Mouse (Mus musculus) common myeloid progenitor, adult 5-6 weeks (primary cell): ENCODE results near the gene Ppp1r15b. TPM values are rescaled to one million over a fixed set of nuclear protein-coding genes. Genes with fewer than 3 reads are reported as not detected.
A peak's percentile ranks its signal among the peaks of the same experiment; 100 is the strongest.

Experiments
- ATAC-seq: replicated peaks from 2 replicates; pipeline ENCODE4 v1.8.0; 2016; ENCODE audit warnings: low read depth, mild to moderate bottlenecking, moderate TSS enrichment, inconsistent platforms; ENCODE audit not compliant: poor library complexity, severe bottlenecking
- total RNA-seq: library from RNA; stranded (forward); fragments of 200-1000, 187-1606 nt; gene quantifications from 2 replicates; pipeline ENCODE4 v1.2.3, GENCODE M21; 2017

Ppp1r15b gene
- total RNA-seq, 1 experiment from 2014 or later: 105 TPM

DNA sequence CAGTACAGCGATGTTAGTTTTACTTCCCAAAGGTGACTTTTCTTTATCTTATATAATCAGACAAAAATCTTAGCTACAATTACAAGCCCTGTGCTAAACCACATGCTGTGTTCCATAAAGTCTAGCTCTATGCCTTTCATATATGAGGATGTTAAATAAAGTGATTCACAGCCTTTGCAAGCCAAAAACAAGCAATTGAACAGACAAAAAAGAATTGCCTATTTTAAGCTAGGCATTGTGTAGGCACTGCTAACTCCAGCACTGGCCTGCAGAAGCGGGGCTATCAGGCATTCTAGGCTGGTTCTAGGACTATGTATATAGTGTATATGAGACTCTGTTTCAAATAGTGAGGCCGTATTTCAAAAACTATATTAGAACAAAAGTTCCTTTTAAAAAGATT lies 21.3 kb downstream of the Ppp1r15b start:
- ATAC-seq: no peak

DNA sequence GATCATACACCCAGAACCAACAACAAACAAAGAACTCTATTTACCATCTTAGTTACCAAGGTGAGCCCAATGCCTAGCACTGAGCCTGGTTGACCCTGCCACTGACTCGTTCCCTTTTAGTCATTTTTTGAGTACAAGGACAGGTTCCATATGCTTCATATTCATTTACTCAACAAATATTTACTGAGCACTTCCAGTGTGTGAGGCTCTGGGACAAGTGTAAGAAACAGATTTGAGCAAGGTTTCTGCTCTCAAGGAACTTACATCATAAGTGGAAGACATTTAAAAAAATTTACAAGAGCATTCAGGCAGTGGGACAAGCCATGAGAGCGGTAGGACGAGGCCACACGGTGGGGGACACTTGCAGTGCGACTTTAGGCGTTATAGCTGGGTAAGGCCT lies 24.3 kb downstream of the Ppp1r15b start:
- no peak for ATAC-seq

DNA sequence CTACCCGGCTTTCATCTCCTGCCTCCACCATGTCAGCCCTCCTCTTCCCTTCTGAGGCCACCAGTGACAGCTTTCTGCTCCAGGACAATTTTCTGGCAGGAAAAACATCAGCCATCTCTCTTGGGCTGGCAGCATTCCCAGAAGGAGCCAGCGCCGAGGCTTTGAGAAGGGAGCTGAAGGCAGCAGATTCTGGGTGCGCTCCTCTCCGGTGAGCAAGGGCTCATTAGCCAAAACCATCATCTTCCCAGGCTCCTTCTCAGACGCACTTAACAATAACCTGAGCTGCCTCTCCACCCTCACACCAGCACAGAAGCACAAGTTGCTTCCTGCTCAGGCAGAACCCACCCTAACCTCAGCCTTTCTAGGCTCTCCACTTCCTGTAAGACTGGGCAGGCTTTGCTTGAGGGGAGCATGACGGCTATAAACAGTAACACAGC lies 28.2 kb downstream of the Ppp1r15b start:
- ATAC-seq: peak; percentile 88

DNA sequence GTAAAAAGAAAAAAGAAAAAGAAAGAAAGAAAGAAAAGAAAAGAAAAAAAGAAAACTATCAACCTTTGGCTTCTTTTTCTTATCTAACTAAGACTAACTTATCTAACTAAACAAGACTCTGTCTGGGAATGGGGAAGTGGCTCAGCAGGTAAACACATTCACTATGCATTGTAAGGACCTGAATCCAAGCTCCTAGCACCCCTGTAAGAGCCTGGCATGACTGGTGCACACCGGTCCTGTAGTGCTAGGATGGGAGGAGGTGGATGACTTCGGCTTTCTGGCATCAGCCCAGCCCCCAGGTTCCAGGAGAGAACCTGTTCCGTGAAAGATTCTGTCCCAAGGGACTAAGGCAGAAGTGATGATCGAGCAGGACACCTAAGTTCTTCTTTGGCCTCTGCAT lies 30.6 kb downstream of the Ppp1r15b start:
- no peak for ATAC-seq

DNA sequence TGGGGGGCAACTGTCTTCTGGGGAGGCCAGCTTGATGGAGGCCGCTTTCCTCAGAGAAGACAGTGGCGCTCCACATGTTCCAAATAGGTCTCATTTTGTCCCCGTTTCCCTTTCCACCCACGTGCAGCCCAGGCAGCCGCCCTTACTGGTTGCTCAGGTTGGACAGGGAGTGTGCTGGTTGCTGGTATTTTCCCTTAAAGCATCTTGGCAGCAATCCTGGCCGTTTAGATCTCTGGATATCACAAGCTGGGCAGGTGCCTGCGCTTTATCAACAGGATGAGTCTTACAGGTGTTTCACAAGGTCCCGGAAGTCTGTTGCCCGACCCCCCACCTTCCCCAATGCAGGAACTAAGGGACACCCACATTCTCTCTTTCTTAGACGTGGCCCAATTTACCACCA lies 31.1 kb downstream of the Ppp1r15b start:
- no peak for ATAC-seq

DNA sequence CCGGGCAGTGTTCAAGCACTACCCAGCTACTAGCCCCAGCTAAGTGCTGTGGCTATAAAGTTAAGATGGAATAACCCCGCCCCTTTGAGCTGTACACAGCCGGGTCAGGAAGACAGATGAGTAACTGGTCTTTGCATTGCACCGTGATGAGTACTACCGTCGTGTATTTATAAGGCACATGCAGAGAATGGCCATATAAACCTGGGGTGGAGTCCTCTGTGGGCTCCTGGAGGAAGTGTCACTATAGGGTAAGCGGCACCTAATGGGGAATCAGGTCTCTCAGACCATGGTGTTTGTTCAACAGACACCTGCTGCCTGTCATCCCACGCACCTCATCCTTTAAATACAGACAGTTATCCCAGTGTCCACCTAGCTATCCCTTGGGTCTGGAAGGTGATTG lies 32.0 kb downstream of the Ppp1r15b start:
- no peak for ATAC-seq

DNA sequence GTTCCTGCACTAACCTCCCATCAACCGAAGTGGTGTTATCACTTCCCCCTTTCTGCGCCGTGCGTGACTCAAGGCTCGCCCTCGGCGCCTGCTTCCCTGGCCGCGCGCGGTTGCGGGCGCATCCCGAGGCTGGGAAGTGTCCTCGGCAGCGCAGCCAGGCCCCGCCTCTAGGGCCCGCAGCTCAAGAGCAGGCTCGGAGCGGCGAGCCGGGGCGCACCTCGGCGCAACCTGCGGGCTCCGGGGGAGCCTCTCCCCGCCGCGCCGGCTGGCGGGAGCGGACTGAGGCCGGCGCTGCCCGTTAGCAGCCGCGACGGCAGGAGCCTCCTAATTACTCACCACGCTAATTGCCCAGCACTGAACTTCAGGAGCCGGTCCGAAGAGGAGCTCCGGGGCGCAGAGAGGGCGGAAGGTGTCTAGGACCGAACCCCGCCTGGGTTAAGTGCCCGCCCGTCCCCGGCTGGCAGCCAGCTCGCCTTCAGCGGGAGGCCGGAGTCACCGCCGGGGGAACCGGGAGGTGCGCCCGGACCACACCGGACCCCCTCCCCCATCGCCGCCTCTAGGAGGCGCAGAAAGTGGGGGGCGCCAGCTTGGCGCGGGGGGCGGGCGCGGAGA lies 33.0 kb downstream of the Ppp1r15b start, which contains the start of gene Plekha6:
Gene Plekha6, plus strand, starts transcription at position 391 of the 612 bp plus-strand sequence.
- peak; percentile 46 for ATAC-seq

DNA sequence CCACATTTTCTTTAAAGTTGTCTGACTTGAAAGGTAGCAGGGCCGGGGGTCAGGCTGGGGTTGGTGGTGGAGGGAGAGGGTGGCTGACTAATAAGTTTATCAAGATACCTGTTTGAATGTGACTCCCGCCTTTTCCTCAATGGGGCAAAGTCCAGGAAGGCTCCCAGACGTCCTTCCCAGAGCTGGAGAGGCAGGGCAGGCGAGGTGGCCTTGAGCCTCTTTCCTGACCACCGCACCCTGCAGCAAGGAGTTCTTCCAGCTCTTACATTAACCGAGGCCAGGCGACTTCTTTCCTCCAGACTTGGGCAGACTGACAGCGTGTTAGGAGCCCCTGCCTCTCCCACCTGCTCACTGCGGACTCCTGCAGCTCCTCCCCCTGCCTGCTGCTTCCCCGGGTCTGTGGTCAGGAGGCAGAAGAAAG lies 33.7 kb downstream of the Ppp1r15b start:
- peak; percentile 45 for ATAC-seq

DNA sequence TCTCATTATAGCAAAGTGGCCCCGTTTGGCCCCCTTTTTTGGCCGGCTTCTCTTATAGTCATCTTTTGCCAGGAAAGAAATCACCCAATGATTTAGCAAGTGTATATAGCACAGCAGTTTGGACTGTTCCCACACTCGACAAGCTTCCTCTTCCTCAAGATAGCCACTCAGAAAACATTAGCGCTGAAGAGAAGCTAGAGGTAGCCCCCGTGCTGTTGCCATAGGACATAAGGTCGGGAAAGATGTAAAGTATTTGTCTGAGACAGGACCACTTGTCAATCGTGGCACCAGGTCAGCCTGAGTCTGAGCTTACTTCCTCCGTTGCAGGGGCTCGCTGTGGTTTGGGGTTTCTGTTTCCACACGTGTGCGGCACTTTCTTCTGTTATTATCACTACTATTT lies 34.2 kb downstream of the Ppp1r15b start:
- ATAC-seq: peak; percentile 27

DNA sequence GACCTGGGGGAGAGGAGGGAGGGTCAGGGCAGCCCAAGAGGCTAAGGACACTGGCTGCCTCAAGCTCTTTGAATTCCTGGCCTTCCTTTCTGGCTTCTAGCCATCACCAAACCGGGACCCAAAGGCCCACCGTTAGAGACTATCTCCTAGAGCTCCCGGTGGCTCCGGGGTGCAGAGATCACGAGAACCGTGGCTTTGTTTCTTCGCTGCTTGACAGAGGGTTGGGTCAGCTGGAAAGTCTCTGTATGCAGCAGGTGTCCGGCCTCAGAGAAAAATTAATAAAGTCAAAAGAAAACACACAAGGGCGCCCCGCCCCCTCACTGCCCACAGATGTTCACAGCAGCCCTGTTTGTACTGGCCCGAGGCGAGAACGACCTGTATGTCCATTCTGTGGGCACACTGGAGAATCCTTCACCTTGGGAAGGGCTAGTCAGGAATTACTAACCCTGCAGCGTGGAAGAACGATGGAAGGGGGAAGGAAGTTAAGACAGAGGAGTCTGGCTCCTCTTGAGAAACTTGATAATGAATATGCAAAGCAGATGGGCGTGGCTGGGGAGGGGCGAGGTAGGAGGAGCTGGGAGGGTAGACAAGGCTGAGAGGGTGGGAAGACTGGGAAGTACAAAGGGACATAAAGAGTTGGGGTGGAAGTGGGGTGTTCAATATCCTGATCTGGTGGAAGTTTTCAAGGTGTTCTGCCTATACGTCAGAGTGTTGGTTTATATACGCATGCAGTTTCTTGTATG lies 37.5 kb downstream of the Ppp1r15b start:
- no peak for ATAC-seq

DNA sequence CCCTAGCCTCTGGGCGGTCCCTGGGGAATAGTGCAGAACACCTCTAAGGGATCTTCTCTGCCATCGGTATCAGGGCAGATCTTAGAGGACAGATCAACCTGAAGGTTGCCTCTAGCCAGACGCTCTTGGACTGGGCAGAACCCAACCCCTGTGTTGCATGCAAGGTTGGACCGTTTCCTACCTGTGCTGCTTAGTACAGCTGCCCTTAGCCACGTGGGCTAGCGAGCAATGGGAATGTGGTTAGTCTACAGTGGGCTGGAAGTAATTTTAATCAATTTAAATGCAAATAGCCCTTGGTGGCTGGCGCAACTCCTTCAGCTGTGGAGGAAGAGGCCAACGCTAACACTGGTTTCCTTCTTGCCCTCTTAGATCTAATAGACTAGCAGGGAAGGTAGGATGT lies 39.3 kb downstream of the Ppp1r15b start:
- no peak for ATAC-seq

DNA sequence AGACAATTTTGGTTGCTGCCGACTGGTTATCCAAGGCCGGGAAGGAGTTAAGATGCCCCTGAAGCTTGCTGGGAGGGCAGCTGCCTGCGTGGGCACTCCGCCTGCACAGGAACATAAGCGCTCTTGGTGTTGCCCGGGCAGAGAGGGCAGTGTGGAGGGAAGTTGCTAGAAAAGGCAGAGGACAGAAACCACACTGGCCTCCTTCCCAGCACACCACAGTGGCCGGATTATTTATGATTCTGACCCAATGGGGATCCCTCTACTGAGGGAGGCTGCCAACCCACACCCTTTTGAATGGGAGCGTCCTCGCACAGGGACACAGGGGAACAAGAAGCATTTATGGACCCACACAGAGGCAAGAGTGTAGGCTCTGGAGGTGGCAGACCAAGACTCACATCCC lies 40.4 kb downstream of the Ppp1r15b start:
- ATAC-seq: peak; percentile 40

DNA sequence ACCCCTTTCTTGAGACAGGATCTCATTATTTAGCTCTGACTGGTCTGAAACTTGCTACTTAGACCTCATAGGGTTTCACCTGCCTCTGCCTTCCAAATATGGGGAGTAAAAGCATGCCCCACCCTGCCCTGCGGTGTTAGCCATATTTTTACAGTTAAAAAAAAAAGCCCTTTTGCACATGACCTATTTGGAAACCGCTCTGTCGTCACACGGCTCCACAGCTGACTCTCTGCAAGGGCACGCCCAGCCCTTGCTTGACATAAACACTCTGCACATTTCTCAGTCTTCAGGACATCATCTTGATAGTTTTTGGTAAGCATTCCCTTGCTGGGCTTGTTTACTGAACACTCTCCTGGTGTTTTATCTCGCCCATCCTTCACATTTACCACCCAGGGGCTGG lies 44.2 kb downstream of the Ppp1r15b start:
- ATAC-seq: no peak

DNA sequence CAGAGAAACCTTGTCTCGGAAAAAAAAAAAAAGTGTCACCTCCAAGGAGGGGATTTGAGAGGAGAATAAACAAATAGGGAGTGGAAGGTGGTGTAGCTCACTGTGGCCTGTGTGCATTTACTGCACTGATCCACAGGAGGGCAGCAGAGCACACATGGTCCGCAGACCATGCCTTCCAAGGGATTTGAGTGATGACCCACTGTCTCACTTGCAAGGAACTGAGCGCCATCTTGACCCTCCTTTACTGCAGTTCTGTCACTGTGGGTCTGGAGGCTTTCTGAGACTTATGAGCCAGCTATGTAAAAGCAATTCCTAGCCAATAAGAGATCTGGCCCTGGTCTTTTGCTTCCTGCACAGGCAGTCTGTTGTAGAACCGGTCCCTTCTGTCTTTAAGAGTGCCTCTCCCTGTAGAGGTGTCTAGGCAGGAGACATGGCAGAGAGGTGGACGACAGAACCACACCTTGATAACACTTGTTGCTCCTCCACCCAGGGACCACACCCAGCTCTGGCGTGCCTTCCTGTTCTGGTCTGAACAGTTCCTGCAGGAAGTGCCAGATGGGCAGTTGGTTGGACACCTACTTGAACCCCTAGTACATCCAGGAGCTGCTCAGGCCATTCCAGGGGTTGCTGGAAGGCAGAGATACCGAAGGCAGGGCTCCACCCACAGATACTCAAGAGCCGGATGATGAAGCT lies 46.7 kb downstream of the Ppp1r15b start:
- peak; percentile 78 for ATAC-seq

DNA sequence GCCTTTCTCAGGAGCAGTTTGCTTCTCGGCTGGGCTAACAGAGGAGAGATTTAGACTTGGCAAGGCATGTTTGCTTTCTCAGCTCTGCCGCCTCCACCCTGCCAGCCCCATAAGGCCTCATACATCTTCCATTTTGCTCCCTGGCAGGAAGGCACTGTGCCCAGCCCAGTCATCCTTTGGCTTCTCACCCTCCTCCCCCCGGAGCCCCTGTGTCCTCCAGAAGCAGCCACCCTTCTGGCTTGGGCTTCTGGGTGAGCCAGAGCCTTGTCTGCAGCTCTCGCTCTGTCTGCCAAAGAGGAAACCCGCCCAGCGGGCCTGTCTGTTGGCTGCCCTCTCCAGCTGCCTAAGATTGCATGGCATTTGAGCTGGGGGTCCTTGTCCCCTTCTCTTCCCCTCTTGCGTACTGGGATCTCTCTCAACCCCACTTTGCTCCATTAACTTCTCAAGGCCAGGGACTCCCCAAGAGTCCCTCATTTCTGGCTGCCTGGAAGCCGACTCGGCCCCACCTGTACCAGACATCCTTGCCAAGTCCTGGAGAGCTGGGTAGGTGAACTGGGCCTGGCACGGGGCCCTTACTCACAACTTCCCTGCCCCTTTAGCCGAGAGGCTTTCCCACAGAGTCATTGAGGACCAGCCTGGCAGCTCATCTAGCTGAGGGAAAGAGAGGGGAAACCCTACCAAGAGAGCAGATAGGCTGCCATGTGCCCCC lies 47.9 kb downstream of the Ppp1r15b start:
- ATAC-seq: no peak

DNA sequence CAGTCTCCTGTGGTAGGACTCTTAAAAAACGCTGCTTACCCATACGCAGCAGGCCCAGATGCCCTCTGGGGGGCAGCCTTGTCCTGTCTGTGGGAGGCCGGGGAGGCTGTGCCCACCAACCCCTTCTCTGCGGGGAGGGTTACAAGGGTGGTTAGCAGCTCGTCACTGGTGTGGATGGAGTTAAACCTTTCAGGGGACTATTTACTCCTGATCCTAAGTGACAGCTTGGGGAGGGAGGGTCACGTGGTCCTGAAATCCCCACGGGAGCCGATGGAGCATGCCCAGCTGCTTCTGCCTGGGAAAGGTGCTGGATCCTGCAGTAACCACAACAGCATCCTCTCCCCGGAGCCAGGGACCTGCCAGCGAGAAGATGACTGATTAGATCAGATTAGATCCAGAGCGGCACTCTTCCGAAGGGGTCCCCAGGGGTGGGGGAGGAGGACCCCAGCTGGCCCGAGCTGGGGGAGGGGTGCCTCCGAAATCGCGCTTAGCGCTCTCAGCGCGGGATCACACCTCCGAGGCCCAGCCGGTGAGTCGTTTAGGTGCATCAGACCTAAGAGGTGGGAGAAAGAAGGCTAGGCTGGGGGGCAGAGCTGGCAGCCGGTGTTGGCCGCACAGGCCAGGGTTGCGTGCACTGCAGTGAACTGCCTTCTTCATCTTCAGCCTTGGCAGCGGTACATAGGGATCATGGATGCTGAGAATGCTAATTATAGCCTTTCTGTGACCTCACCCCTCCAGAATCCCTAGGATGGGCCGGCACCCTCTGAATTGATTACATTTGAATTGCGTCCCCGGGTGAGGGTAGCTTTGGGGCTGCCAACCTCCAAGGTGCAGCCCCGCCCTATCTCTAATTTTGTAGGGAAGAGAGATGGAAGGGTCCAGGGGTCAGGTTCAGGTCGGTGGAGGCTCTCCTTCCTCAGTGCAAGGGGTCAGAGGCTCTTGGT lies 50.4 kb downstream of the Ppp1r15b start:
- peak; percentile 75 for ATAC-seq

DNA sequence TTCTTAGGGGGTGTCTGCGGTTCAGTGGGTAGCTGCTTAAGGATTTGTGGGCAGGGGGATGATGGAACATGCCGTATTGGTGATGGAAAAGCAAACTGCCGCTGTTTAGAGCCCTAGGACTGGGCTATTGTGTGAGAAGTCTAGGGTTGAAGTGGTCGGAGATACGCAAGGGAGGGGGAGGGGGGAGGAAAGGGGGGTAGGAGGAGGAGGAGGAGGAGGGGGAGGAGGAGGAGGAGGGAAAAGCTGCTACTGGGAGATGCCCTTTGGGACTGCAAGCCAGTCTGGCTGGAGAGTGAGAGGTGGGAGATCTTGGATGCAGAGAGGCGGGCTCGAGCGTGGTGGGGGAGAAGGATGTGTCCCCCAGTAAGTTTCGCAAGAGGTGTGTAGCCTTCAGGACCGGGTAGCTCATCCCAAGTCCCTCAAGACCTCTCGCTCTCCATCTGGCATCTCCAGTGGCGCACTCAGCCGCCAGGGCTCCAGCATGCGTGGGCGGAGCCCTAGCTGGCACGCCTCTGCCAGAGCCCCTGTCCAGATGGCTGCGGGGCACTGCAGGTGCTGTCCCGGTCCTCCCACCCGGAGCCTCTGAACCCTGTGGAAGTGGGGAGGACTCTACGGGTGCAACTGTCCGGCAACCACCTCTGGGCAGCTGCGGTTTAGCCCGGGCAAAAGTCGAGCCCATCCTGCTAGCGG lies 51.2 kb downstream of the Ppp1r15b start:
- ATAC-seq: peak; percentile 57

DNA sequence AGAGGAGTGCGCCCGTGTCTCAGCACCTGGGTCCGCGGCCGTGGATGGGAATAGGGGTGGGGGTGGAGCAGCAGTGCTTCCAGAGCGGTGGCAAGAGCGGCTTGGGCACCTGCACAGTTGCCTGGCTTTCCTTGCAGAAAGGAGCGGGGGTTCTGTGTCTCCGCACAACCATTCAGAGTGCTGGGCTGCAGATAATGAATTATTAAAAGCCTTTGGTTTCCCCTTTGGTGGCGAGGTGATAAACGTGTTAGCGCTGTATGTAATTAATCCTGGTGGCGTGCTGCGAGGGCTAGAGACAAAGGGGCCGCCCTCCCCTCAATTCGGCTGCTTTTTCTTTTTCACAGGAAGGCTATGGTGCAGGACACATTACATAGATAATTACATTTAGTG lies 51.8 kb downstream of the Ppp1r15b start:
- 0 out of 2 replicates have a peak, but pooled peaks have one; percentile 10 for ATAC-seq
